Comparison of ENCODE assay signal across 10 mouse cellular contexts in the genomic region with DNA sequence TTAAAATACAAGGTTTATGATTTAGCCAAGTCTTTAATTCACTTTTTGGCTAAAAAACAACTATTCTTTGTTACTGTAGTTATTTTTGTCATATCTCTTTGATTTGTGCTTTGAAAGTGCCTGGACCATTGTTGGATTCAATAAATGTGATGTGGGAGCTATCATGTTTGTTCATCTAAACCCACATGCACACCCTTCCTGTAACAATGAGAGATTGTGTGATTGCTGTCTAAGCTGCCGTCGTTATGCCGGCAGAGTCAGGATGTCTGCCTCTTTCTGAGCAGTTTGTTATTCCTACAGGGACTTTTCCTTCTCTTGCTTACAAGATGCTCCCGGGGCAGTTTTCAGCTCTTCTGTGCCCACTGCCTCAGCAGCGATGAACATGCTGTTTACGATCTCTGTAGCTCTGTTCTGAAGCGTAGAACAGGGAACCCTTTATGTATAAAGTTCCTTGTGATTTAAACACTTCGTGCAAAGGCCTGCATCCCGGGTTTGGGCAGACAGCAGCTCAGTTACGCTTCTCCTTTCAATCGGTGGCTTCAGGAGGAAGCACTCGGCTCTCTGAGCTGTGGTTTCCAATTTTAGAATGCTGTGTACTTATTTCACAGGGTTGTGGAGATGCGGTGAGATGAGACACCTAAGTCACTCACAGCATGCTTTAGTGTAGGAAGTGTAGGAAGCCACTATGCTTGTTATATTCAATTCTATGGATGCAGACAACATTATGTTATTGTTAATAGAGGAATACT.
DNase-seq lines count a peak whose midpoint lies in the region; ATAC-seq lines count a peak whose summit lies in the region.
"Had no signal": no experiment of that assay in that cellular context is flagged by ENCODE, and none has a peak within 500 bp of the region (broad histone marks: within the 10 kb centered on the region; RNA-seq: fewer than 3 reads in every experiment).

No protein-coding gene starts in this region.

- H3K27ac ChIP-seq in embryonic facial prominence, embryonic 11.5 days (replicated peaks; ENCODE audit: low read depth, low read length) = no peak overlapping the region
- no peak overlapping the region; the same call in 1 of the 2 replicates for H3K27ac ChIP-seq in embryonic facial prominence, embryonic 10.5 days (replicated peaks)

- no peak overlapping the region for H3K9ac ChIP-seq in embryonic facial prominence, embryonic 11.5 days (replicated peaks; ENCODE audit: low read length)

- no peaks in the 10 kb centered on the region for H3K27me3 ChIP-seq in embryonic facial prominence, embryonic 11.5 days (ENCODE audit: control insufficient read depth, insufficient read depth, low read length)
- no peaks in the 10 kb centered on the region for H3K27me3 ChIP-seq in embryonic facial prominence, embryonic 10.5 days (replicated peaks; ENCODE audit: low read depth, poor library complexity, severe bottlenecking)

- no peaks in the 10 kb centered on the region for H3K9me3 ChIP-seq in embryonic facial prominence, embryonic 11.5 days (replicated peaks; ENCODE audit: control insufficient read depth, low read length)
- no peaks in the 10 kb centered on the region for H3K9me3 ChIP-seq in embryonic facial prominence, embryonic 10.5 days

- no peaks in the 10 kb centered on the region for H3K4me1 ChIP-seq in embryonic facial prominence, embryonic 11.5 days (ENCODE audit: control insufficient read depth, insufficient read depth, low read length)
- H3K4me1 ChIP-seq in embryonic facial prominence, embryonic 10.5 days = peaks cover 5% of the 10 kb centered on the region; the same call in 1 of the 2 replicates

- no peak overlapping the region for H3K4me2 ChIP-seq in embryonic facial prominence, embryonic 11.5 days (ENCODE audit: low read depth, low read length)

- 29% methylated on average over 13 of the region's 13 CpGs for WGBS in embryonic facial prominence, embryonic 11.5 days
- 38% methylated on average over 13 of the region's 13 CpGs for WGBS in embryonic facial prominence, embryonic 10.5 days

- H3K36me3 ChIP-seq in embryonic facial prominence, embryonic 11.5 days (replicated peaks; ENCODE audit: control insufficient read depth, insufficient read depth, low read depth, low read length) = no peaks in the 10 kb centered on the region
- no peaks in the 10 kb centered on the region for H3K36me3 ChIP-seq in embryonic facial prominence, embryonic 10.5 days (replicated peaks)

- peak; percentile 13 for DNase-seq in embryonic facial prominence, embryonic 11.5 days (ENCODE audit: low spot score)
- no peak for DNase-seq in embryonic facial prominence, embryonic 10.5 days (ENCODE audit: low spot score)
- peak; percentile 6 to 14 for DNase-seq in left cerebral cortex, postnatal 25 days (ENCODE audit: low spot score in 2 of 2)
- no peak for DNase-seq in left cerebral cortex, adult 11 months (ENCODE audit: low spot score)
- no peak for DNase-seq in ovary, postnatal 14 days (ENCODE audit: low spot score)
- DNase-seq in cerebellum, postnatal 14 days = no peak
- DNase-seq: cerebellum, postnatal 36 days; gastrocnemius, postnatal 25 days had no signal

- intact Hi-C loops in left cerebral cortex, postnatal 25 days (cut with DNase I) = no loop called here

- H3K4me3 ChIP-seq in embryonic facial prominence, embryonic 11.5 days (ENCODE audit: low read depth, low read length) = no peak overlapping the region
- no peak overlapping the region for H3K4me3 ChIP-seq in embryonic facial prominence, embryonic 10.5 days

- ATAC-seq in embryonic facial prominence, embryonic 11.5 days (replicated peaks; ENCODE audit: insufficient number of reproducible peaks, low FRiP score, low TSS enrichment, low read depth) = no peak
- peak; percentile 44 for ATAC-seq in activated CD4-positive, CD25-positive, alpha-beta regulatory T cell, adult 4 months
- ATAC-seq in megakaryocyte, adult 5-6 weeks (ENCODE audit: poor library complexity, severe bottlenecking) = peak; percentile 82

Comparison
In these comparisons a context has a peak if more than half of its experiments do, and no peak if none do; other contexts are left out.
1. DNase-seq: peak in embryonic facial prominence, embryonic 11.5 days (single experiment) and left cerebral cortex, postnatal 25 days (2 of 2); none in embryonic facial prominence, embryonic 10.5 days (single experiment), left cerebral cortex, adult 11 months (single experiment), ovary, postnatal 14 days (single experiment) and cerebellum, postnatal 14 days (0 of 2).